Mouse (Mus musculus) heart, adult 11 months (tissue): ENCODE results near the gene Fbxo48.

Experiments
- DNase-seq: peaks from one replicate; pipeline ENCODE4 v3.0.0; 2022

Gene Fbxo48

GRCm38 (mm10) chr11:16973086-16973485 lies 21.9 kb downstream of the Fbxo48 start:
- DNase-seq: no peak

DNA sequence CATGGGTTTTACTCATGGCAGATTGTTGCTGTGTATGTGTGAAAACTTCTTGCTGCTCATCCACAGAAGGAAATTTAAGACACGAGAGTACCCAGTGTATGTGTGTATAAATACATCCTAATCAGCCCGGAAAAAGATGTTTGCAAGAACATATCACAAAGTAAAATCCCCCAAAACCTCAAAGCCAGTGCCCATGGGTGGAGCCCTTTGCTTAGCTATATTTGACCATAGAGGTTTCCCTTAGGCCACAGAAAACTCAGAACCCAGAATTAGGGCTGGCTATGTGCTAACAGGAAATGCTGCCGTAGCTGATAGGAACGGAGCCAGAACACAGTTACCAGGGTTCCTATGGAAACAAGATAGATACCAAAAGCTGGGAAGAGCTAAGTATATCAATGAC lies 25.8 kb downstream of the Fbxo48 start:
- DNase-seq: peak; percentile 92

GRCm38 (mm10) chr11:16977611-16978010 lies 26.4 kb downstream of the Fbxo48 start:
- DNase-seq: peak; percentile 90

DNA sequence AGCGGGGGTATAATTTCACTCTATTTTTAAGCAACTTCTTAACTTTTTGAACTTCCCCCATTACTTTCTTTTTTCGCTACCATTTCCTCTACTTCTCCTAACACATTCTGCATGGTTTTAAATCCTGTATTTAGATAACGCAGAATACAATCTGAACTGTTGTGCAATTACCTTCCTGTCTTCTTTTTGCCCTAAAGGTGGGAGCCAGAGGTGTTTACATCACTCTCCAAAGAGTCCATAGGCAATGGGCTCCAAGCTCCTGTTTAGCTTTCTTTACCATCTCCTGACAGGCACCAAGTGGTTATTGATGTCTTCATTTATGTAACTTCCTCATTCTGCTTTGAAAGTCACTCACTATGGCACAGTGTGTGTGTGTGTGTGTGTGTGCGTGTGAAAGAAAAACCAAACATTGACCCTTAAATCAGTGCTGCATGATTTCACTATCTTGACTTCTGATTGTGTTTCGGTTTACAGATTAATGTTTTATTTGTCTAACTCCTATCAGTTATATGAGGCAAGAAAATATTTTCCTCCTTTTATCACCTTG lies 27.1 kb downstream of the Fbxo48 start:
- DNase-seq: no peak

GRCm38 (mm10) chr11:16986550-16987187 lies 35.5 kb downstream of the Fbxo48 start:
- peak; percentile 29 for DNase-seq

GRCm38 (mm10) chr11:16987745-16988328 lies 36.7 kb downstream of the Fbxo48 start:
- peak; percentile 81 for DNase-seq

DNA sequence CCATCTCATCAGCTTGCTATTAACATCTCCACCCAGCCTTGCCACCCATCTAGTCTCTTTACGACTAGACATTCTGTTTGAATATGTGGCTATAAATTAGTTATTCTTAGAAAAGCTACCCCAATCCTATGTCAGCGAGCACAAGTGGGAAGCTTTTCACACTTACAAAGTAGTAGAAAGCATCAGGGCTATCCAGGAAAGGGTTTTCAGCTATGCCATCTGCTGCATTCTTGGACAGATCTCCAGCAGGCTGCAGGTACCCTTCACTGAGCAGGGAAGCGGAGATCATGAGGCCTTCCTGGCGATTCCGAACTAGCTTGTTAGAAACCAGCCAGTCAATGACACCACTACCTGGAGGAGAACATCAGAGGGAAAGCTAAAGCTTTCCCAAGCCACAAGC lies 38.7 kb downstream of the Fbxo48 start:
- DNase-seq: peak; percentile 41

DNA sequence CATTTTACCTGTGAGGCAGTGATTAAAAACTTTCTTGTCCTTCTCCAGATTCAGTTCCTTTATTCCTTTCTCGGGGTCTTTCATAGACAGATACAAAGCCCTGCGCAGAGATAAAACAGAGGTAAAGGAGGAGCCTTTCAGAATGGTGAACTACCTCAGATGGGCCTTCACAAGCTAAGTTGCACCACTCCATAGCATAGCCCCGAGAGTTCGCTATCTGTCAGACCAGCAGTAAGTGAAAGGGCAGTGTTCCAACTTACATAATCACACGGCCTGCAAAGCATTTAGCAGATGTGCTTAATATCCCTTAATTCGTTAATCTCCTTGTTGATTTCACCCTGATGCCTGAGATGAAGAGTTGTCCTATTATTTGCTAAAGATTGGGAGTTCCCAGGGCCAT lies 41.7 kb downstream of the Fbxo48 start:
- DNase-seq: no peak

- DNase-seq: no peak
Observed at GRCm38 (mm10) chr11:16996818-16997217, 45.6 kb downstream of the Fbxo48 start.

- DNase-seq: no peak
Observed at GRCm38 (mm10) chr11:16997465-16997864, 46.3 kb downstream of the Fbxo48 start.

- DNase-seq: no peak
Observed at GRCm38 (mm10) chr11:16999387-16999786, 48.2 kb downstream of the Fbxo48 start.

- DNase-seq: no peak
Observed at GRCm38 (mm10) chr11:16999933-17000332, 48.8 kb downstream of the Fbxo48 start.

GRCm38 (mm10) chr11:17000353-17001334 lies 49.5 kb downstream of the Fbxo48 start:
- DNase-seq: peak; percentile 94

- DNase-seq: peak; percentile 93
Observed at GRCm38 (mm10) chr11:17002739-17003373, 51.7 kb downstream of the Fbxo48 start.

GRCm38 (mm10) chr11:17003757-17004156 lies 52.6 kb downstream of the Fbxo48 start:
- DNase-seq: no peak
